Mouse (Mus musculus): ENCODE measurements around the gene Zgpat. TPM values are rescaled to one million over a fixed set of nuclear protein-coding genes. Genes with fewer than 3 reads are reported as not detected.

The Zgpat gene
- total RNA-seq (2021): 10 to 100 TPM; 19.6 to 19.7 TPM

- peak; percentile 92 for DNase-seq
- intact Hi-C loops (cut with DNase I): no loop called here
These were observed at the start of gene Zgpat, which contains the start of gene Arfrp1 for GRCm38 (mm10) chr2:181364860-181365596. Gene Zgpat, plus strand, starts transcription at chr2:181364928. Gene Arfrp1, minus strand, starts transcription at chr2:181365404.

- intact Hi-C loops (cut with DNase I): no loop called here
- DNase-seq: peak; percentile 87 to 91
These were observed 45.3 kb upstream of the Zgpat start, which contains the start of gene Rtel1 for GRCm38 (mm10) chr2:181319248-181320102. Gene Rtel1, plus strand, starts transcription at chr2:181319739.

GRCm38 (mm10) chr2:181320103-181320499, 44.6 kb upstream of the Zgpat start:
- no peak for DNase-seq
- intact Hi-C loops (cut with DNase I): no loop called here

- DNase-seq: no peak
- intact Hi-C loops (cut with DNase I): no loop called here
These were observed 42.6 kb upstream of the Zgpat start for GRCm38 (mm10) chr2:181322136-181322535.

- intact Hi-C loops (cut with DNase I): no loop called here
- no peak for DNase-seq
These were observed 38.6 kb upstream of the Zgpat start for GRCm38 (mm10) chr2:181326098-181326497.

- DNase-seq: no peak
- intact Hi-C loops (cut with DNase I): no loop called here
These were observed 32.2 kb upstream of the Zgpat start for GRCm38 (mm10) chr2:181332542-181332941.

- DNase-seq: peak; percentile 70 to 83
- intact Hi-C loops (cut with DNase I): loop anchor here (1.0 kb wide), 1 partner anchor 148 kb away; no protein-coding TSS in a partner anchor
These were observed 30.7 kb upstream of the Zgpat start for GRCm38 (mm10) chr2:181334023-181334422.

- intact Hi-C loops (cut with DNase I): no loop called here
- no peak for DNase-seq
These were observed 24.3 kb upstream of the Zgpat start for GRCm38 (mm10) chr2:181340426-181340825.

GRCm38 (mm10) chr2:181342766-181343165, 22.0 kb upstream of the Zgpat start:
- intact Hi-C loops (cut with DNase I): no loop called here
- DNase-seq: peak; percentile 60 to 62

GRCm38 (mm10) chr2:181356780-181357179, 7.9 kb upstream of the Zgpat start:
- intact Hi-C loops (cut with DNase I): no loop called here

GRCm38 (mm10) chr2:181363946-181364345, 782 bp upstream of the Zgpat start:
- no peak for DNase-seq
- intact Hi-C loops (cut with DNase I): no loop called here

More at GRCm38 (mm10) chr2:181356780-181357179, 7.9 kb upstream of the Zgpat start:
- no peak for DNase-seq

GRCm38 (mm10) chr2:181364487-181364859, 255 bp upstream of the Zgpat start:
- intact Hi-C loops (cut with DNase I): no loop called here
- no peak for DNase-seq

- DNase-seq: no peak
- intact Hi-C loops (cut with DNase I): no loop called here
These were observed 937 bp downstream of the Zgpat start for GRCm38 (mm10) chr2:181365655-181366075.

GRCm38 (mm10) chr2:181370001-181370400, 5.3 kb downstream of the Zgpat start:
- DNase-seq: no peak
- intact Hi-C loops (cut with DNase I): no loop called here

- peak in 1 of 2 experiments; percentile 44 for DNase-seq
- intact Hi-C loops (cut with DNase I): no loop called here
These were observed 11.1 kb downstream of the Zgpat start for GRCm38 (mm10) chr2:181375787-181376186.

- intact Hi-C loops (cut with DNase I): no loop called here
- DNase-seq: no peak
These were observed 12.5 kb downstream of the Zgpat start for GRCm38 (mm10) chr2:181377230-181377629.

- intact Hi-C loops (cut with DNase I): no loop called here
- DNase-seq: no peak
These were observed 14.0 kb downstream of the Zgpat start for GRCm38 (mm10) chr2:181378701-181379100.

GRCm38 (mm10) chr2:181379778-181380177, 15.1 kb downstream of the Zgpat start, which contains the start of gene Lime1:
Gene Lime1, plus strand, starts transcription at chr2:181380078.
- no peak for DNase-seq
- intact Hi-C loops (cut with DNase I): no loop called here

- no peak for DNase-seq
- intact Hi-C loops (cut with DNase I): no loop called here
These were observed 15.5 kb downstream of the Zgpat start for GRCm38 (mm10) chr2:181380251-181380650.

- intact Hi-C loops (cut with DNase I): no loop called here
- no peak for DNase-seq
These were observed 16.4 kb downstream of the Zgpat start for GRCm38 (mm10) chr2:181381107-181381506.

GRCm38 (mm10) chr2:181381631-181382306, 17.0 kb downstream of the Zgpat start:
- no peak for DNase-seq
- intact Hi-C loops (cut with DNase I): no loop called here
